Mouse (Mus musculus): ENCODE results near the gene Ajm1.

- TF ChIP-seq CTCF (IDR thresholded peaks at IDR 0.05; ENCODE audit: control insufficient read depth, insufficient read depth, insufficient replicate concordance, low read depth, low read length) (no peak), POLR2A (IDR thresholded peaks at IDR 0.05; ENCODE audit: control insufficient read depth, low read depth, low read length) (no peak)
Measured at GRCm38 (mm10) chr2:25557964-25558360, 23.6 kb downstream of the Ajm1 start.

All from testis, adult 2 months (tissue).